Mouse (Mus musculus): ENCODE measurements around the gene Gm9195. TPM values are rescaled to one million over a fixed set of nuclear protein-coding genes. Genes with fewer than 3 reads are reported as not detected.

Gm9195 gene
- total RNA-seq, 2 experiments from 2014 or later = not detected

DNA sequence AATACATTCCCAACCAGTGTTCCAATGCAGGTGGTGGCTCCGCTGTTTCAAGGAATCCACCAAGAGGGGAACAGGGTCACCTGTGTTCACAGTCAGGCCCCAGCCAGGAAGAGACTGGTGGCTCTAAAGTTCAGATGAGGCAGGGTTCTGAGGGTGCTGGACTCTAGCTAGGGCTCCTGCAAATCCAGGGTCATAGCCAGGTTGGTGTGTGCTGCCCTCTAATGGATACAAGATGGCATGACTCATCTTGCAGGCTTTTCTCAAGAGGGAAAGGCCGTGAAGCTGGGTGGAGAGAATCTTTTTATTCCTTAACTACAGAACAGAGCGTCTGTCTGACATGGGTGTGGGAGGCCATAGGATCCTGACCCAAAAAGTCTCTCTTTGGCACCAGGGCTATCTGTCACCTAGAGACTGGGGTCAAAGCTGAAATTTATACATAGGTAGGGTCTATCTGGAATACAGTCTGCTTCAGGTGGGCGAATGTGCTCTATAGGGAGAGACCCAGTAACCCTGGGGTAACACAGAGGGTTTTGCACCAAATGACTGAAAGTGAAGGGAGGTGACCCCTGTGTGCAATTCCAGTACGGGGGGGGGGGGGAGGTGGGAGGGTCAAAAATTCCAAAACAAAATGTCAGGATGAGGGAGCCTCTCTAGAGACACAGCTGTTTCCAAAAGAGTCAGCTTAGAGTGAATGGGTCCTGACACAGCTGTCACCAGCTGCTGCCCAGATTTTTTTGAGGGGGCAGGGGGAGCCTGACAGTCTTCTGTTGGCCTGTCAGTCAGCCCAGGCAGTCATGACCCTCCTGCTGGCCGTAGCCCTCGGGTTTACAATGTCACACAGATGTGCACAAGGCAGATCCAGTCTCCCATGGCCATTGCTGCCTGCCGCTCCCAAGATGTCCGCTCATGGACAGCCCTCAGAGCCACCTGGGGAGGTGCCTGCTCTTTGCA lies 44.2 kb downstream of the Gm9195 start:
- DNase-seq (ENCODE audit: low spot score in 2 of 2) = peak in 1 of 2 experiments; percentile 9
- intact Hi-C loops (cut with DNase I) = no loop called here

DNA sequence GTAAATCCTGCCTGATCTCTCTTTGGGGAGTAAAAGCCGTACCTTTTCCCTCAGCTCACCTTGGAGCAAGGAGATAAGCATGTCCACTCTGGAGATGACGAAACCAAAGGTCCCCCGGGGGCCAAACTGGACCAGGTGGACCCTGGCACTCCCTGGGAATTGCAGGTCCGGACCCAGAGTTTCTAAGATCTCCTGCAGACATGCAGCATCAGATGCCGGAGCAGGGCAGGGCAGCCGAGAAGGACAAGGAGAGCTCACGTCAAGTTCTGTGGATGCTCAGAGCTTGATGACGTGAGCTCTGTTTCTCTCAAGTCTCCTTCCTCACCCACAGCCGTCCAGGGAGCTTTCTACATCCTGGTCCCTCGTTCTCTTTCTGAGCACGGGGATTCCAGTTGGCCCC lies 48.7 kb downstream of the Gm9195 start:
- DNase-seq (ENCODE audit: low spot score in 2 of 2) = no peak
- intact Hi-C loops (cut with DNase I) = no loop called here

DNA sequence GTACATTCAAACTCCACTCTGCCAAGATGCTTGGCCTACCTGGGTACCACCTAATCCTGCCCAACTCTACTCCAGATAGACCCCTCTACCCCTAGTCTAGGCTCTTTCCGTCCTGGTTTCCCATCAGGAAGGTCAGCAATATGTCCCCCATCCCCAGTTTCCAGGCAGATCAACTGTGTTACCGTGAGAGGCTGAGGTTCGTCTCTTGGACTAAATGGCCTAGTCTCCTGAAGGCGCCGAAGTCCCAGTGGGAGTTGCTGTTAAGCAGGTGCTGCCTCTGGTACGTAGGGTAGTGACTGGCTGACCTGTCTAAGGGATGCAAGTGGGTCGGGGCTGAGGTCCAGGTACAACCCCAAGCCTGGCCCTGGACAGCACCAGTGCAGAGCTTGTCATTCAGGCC lies 50.7 kb downstream of the Gm9195 start:
- DNase-seq (ENCODE audit: low spot score in 2 of 2) = no peak
- intact Hi-C loops (cut with DNase I) = no loop called here

DNA sequence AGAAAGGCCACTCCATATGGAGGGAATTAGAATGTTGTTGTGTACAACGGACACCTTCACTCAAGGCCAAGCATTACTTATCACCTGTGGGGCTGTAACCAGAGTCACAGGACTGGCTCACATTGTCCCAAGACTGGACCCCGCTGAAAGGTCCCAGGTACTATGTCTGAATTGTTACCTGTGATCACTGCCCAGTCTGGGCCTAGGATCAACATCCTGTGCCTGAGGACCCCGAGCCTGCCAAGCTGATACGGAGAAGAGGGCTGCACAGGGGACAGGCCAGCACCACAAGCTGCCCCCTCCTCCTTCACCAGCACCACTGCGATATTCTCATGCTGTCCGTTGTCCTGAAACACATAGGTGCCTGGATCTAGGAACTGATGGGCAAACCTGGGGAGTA lies 51.2 kb downstream of the Gm9195 start:
- intact Hi-C loops (cut with DNase I) = no loop called here
- no peak for DNase-seq (ENCODE audit: low spot score in 2 of 2)

DNA sequence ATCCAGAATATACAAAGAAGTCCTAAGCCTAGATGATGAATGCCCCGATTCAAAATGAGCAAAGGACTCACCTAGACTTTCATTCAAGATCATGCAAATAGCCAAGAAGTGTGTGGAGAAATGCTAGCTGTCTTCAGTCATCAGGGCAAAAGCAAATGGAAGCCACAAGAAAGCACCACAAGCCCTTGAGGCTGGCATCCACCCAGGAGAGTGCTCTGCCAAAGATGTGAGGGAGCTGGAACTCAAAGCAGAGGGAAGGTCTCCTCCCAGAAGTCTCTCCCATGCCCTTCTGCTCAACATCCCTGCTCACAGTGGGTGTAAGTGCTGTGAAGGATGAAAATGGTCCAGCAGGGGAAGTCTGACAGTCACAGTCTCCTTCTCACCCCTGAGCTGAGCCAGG lies 52.7 kb downstream of the Gm9195 start:
- DNase-seq (ENCODE audit: low spot score in 2 of 2) = no peak
- intact Hi-C loops (cut with DNase I) = no loop called here

DNA sequence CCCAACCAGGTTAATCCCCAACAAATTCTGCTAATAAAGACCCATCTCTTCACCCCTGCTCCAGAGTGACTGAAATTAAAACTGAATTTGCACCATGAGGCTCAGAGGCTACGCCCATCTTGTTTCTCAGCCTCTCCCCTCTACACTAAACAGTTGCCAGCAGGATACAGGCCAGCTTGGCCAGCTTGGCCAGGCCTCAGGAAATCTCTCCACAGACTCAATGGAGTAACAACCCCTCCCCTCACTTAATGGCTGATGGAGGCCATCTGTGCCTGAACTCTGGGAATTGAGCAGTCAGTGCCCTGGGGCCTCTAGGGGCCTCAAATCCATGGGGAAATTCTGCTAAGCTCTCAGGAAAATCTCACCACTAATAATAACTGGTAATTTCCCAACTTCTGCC lies 101.9 kb downstream of the Gm9195 start:
- peak in 1 of 2 experiments; percentile 4 for DNase-seq (ENCODE audit: low spot score in 2 of 2)
- intact Hi-C loops (cut with DNase I) = no loop called here

DNA sequence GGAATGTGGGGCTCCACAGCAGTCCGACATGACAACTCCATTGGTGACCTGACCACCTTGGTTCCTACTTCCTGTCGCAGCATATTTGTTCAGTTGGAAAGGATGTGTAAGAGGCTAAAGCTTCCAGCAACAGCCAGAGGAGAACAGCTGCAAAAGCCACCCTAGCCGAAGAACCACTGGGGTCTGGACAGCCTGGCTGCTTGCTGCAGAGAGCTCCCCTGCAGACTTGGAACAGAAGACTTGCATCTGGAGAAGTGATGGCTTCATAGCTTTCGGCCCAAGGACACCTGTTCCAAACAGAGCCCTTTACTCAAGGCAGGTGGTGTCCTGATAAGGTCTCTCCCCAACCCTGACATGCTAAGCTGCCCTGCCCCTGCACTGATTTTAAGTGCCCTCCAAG lies 102.3 kb downstream of the Gm9195 start:
- intact Hi-C loops (cut with DNase I) = no loop called here

DNA sequence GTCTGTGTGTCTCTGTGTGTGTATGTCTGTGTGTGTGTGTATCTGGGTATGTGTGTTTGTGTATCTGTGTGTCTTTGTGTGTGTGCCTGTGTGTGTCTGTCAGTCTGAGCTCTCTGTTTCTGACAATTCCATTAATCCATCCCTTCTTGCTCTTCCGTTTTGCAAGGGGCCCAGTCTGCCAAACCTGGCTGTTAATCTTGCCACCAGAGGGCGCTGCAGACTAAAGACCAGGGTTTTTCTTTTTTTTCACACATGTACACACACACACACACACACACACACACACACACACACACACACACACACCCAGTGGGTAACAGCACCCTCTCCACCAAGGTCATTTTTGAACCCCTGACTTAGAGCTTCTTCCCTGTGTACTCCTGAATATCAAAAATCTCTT lies 114.4 kb downstream of the Gm9195 start:
- intact Hi-C loops (cut with DNase I) = loop anchor here (5.0 kb wide), 2 partner anchors 140 to 720 kb away; no protein-coding TSS in a partner anchor
- DNase-seq (ENCODE audit: low spot score in 2 of 2) = peak in 1 of 2 experiments; percentile 5

More for the DNA sequence above, 102.3 kb downstream of the Gm9195 start:
- DNase-seq (ENCODE audit: low spot score in 2 of 2) = no peak

Other genes with a start within 250 kb of the Gm9195 start
- gene Fndc3a, start 218.2 kb upstream of the Gm9195 start, total RNA-seq (2021) = 10 to 100 TPM; 37.2 to 55.9 TPM